In the genomic region with DNA sequence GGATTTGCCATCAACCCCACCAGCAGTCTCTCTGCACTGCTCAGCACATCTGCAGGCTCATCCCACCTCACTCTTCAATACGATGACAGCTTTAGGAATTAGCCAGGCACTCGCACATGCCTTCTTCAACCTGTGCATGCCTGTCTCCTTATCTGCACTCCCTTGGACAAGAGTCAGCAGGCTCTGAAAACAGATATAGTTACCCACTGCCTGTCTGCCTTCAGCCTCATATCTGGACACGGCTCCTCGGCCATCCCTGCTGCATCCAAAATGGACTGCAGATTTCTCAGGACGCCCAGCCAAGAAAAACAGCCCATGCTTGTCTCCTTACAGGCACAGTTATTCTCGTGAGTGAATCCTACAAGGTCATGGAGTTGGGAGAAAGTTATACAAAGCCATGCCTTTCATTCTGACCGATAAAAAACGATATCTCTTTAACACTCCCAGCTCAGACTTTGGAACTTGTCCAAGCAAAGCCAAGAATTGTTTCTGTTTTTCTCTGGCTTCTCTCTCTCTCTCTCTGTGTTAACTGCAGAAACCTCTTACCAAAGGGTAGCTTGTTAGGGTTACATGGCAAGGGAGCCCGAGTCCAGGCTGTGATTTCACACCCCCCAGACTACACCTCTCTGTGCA, we compare ENCODE assay signal across 10 mouse cellular contexts. TPM values are rescaled to one million over a fixed set of nuclear protein-coding genes. Genes with fewer than 3 reads are reported as not detected.
DNase-seq lines count a peak whose midpoint lies in the region; ATAC-seq and TF ChIP-seq lines count a peak whose summit lies in the region.
"Had no signal": no experiment of that assay in that cellular context is flagged by ENCODE, and none has a peak within 500 bp of the region (broad histone marks: within the 10 kb centered on the region; RNA-seq: fewer than 3 reads in every experiment).

No protein-coding gene starts in this region.

- DNase-seq in liver, adult 2 months (ENCODE audit: extremely low read depth, low read depth, low spot score), result peak; percentile 13
- peak; percentile 38 to 40 for DNase-seq in lung, adult 18-20 months
- no peak for DNase-seq in thymus, postnatal 25 days
- DNase-seq in cerebellum, adult 9-11 months, result no peak
- DNase-seq in retina, embryonic 14.5 days (ENCODE audit: low spot score), result no peak
- DNase-seq: cerebellum, adult 8-10 months had no signal

- H3K4me2 ChIP-seq in liver, embryonic 12.5 days, result no peak overlapping the region
- peak overlapping the region; percentile 21 for H3K4me2 ChIP-seq in heart, embryonic 15.5 days

- H3K36me3 ChIP-seq in liver, adult 2 months (ENCODE audit: control insufficient read depth, insufficient read depth, low read length), result no peaks in the 10 kb centered on the region
- no peaks in the 10 kb centered on the region for H3K36me3 ChIP-seq in liver, embryonic 12.5 days
- no peaks in the 10 kb centered on the region for H3K36me3 ChIP-seq in heart, embryonic 15.5 days
- no peaks in the 10 kb centered on the region for H3K36me3 ChIP-seq in testis, adult 2 months (ENCODE audit: control insufficient read depth, insufficient read depth, low read length)

- H3K4me1 ChIP-seq in liver, adult 2 months (ENCODE audit: control insufficient read depth, insufficient read depth, low read length), result no peaks in the 10 kb centered on the region
- no peaks in the 10 kb centered on the region for H3K4me1 ChIP-seq in liver, embryonic 12.5 days
- H3K4me1 ChIP-seq in heart, embryonic 15.5 days (replicated peaks), result peaks cover 51% of the 10 kb centered on the region
- peaks cover 5% of the 10 kb centered on the region; the same call in 1 of the 2 replicates for H3K4me1 ChIP-seq in testis, adult 2 months (ENCODE audit: control insufficient read depth, insufficient read depth, low read length)

- no peaks in the 10 kb centered on the region for H3K79me2 ChIP-seq in liver, adult 2 months (ENCODE audit: control insufficient read depth, insufficient read depth, low read length)

- H3K4me3 ChIP-seq in liver, adult 2 months (ENCODE audit: insufficient read depth, low read depth, low read length), result no peak overlapping the region
- H3K4me3 ChIP-seq in liver, embryonic 12.5 days, result no peak overlapping the region
- H3K4me3 ChIP-seq in heart, embryonic 15.5 days, result no peak overlapping the region
- no peak overlapping the region for H3K4me3 ChIP-seq in testis, adult 2 months (ENCODE audit: control insufficient read depth, low read depth, low read length)

- H3K27ac ChIP-seq in liver, adult 2 months (replicated peaks; ENCODE audit: insufficient read depth, low read depth, low read length), result no peak overlapping the region
- H3K27ac ChIP-seq in liver, embryonic 12.5 days, result no peak overlapping the region
- peak overlapping the region; percentile 85 for H3K27ac ChIP-seq in heart, embryonic 15.5 days
- peak overlapping the region; percentile 82 for H3K27ac ChIP-seq in testis, adult 2 months (ENCODE audit: control insufficient read depth, insufficient read depth, low read depth, low read length)

- no peak for ATAC-seq in liver, embryonic 12.5 days
- ATAC-seq in heart, embryonic 15.5 days (replicated peaks; ENCODE audit: insufficient number of reproducible peaks, insufficient read depth, low FRiP score, low read depth), result peak; percentile 73
- ATAC-seq: forebrain, embryonic 16.5 days had no signal

- 62% methylated on average over 9 of the region's 9 CpGs for WGBS in liver, adult 2 months
- 55% methylated on average over 9 of the region's 9 CpGs for WGBS in liver, embryonic 12.5 days (ENCODE audit: insufficient replicate concordance)
- 7% methylated on average over 9 of the region's 9 CpGs for WGBS in heart, embryonic 15.5 days

- no peak for TF ChIP-seq CTCF in liver, adult 2 months (IDR thresholded peaks at IDR 0.05; ENCODE audit: low read depth, low read length)
- no peak for TF ChIP-seq CTCF in testis, adult 2 months (IDR thresholded peaks at IDR 0.05; ENCODE audit: control insufficient read depth, insufficient read depth, insufficient replicate concordance, low read depth, low read length)

- H3K27me3 ChIP-seq in liver, adult 2 months (ENCODE audit: control insufficient read depth, insufficient read depth, low read length), result no peaks in the 10 kb centered on the region
- no peaks in the 10 kb centered on the region for H3K27me3 ChIP-seq in liver, embryonic 12.5 days (replicated peaks)
- H3K27me3 ChIP-seq in heart, embryonic 15.5 days, result peaks cover 7% of the 10 kb centered on the region; the same call in 1 of the 2 replicates
- H3K27me3 ChIP-seq in testis, adult 2 months (ENCODE audit: control insufficient read depth, insufficient read depth, low read length), result no peaks in the 10 kb centered on the region

- no peak for TF ChIP-seq POLR2A in liver, adult 2 months (IDR thresholded peaks at IDR 0.05; ENCODE audit: extremely low read depth, insufficient read depth, low read length)
- no peak for TF ChIP-seq POLR2A in testis, adult 2 months (IDR thresholded peaks at IDR 0.05; ENCODE audit: control insufficient read depth, low read depth, low read length)

- H3K9me3 ChIP-seq in liver, embryonic 12.5 days (replicated peaks), result no peaks in the 10 kb centered on the region
- no peaks in the 10 kb centered on the region for H3K9me3 ChIP-seq in heart, embryonic 15.5 days (replicated peaks)

- H3K9ac ChIP-seq in liver, adult 2 months (ENCODE audit: low read depth, low read length), result no peak overlapping the region
- no peak overlapping the region for H3K9ac ChIP-seq in liver, embryonic 12.5 days
- H3K9ac ChIP-seq in heart, embryonic 15.5 days, result no peak overlapping the region

RNA-seq across cellular contexts. Expression of a gene that starts 55.1 kb away (rescaled TPM):
- 14.1 and 15.5 TPM in 2 replicates for total RNA-seq in liver, adult 2 months (2014; rRNA removed)
- polyA plus RNA-seq in liver, adult 2 months (2012; rRNA removed), result 7.0 and 10.0 TPM in 2 replicates
- 11.9 and 12.1 TPM in 2 replicates for polyA plus RNA-seq in liver, embryonic 12.5 days (2016; fragmentation: Nextera tagmentation; extraction: Ambion mirVana)
- polyA plus RNA-seq in heart, embryonic 15.5 days (2015; fragmentation: Nextera tagmentation; extraction: Ambion mirVana), result 12.3 and 15.4 TPM in 2 replicates
- polyA plus RNA-seq in testis, adult 2 months (2012; rRNA removed), result 8.2 and 8.6 TPM in 2 replicates

Comparison
In these comparisons a context has a peak if more than half of its experiments do, and no peak if none do; other contexts are left out.
1. DNase-seq: peak in liver, adult 2 months (single experiment) and lung, adult 18-20 months (2 of 2); none in thymus, postnatal 25 days (single experiment), cerebellum, adult 9-11 months (single experiment) and retina, embryonic 14.5 days (single experiment).
2. H3K27ac ChIP-seq: peak in heart, embryonic 15.5 days (single experiment) and testis, adult 2 months (single experiment); none in liver, adult 2 months (single experiment) and liver, embryonic 12.5 days (single experiment).